Mouse (Mus musculus): ENCODE results near the gene Prdm16.

GRCm38 (mm10) chr4:154531368-154531767 lies 105.3 kb downstream of the Prdm16 start:
- TF ChIP-seq FLI1 (IDR thresholded peaks at IDR 0.05; ENCODE audit: low read length) (no peak), GATA1 (IDR thresholded peaks at IDR 0.05; ENCODE audit: borderline replicate concordance, low read length) (no peak)

Measured in megakaryocyte, embryonic 14.5 days (primary cell).